Mouse (Mus musculus): ENCODE measurements around the gene Brms1. TPM values are rescaled to one million over a fixed set of nuclear protein-coding genes. Genes with fewer than 3 reads are reported as not detected.

Brms1 gene
- polyA plus RNA-seq, 1 experiment from 2014 or later = 33.2 TPM

GRCm38 (mm10) chr19:5087884-5088728 is 47.0 kb downstream of the Brms1 start, which contains the start of gene Yif1a:
Yif1a (plus strand) TSS chr19:5088538.
- Histone ChIP-seq H3K4me3 (ENCODE audit: low read depth, low read length) (peak within 1 kb of the TSS; percentile 91), H3K27ac (ENCODE audit: low read depth, low read length) (peak within 1 kb of the TSS; percentile 95), H3K9me3 (ENCODE audit: control insufficient read depth) (no peaks in the 10 kb centered on the region), H3K27me3 (replicated peaks; ENCODE audit: control insufficient read depth, insufficient read depth, low read length) (peaks cover 29% of the 10 kb centered on the region), H3K36me3 (ENCODE audit: control insufficient read depth, insufficient read depth) (peaks cover 33% of the 10 kb centered on the region), H3K4me1 (replicated peaks; ENCODE audit: control insufficient read depth, insufficient read depth, low read length) (peaks cover 8% of the 10 kb centered on the region; the same call in 1 of the 2 replicates), H3K4me2 (replicated peaks; ENCODE audit: low read depth) (peak within 1 kb of the TSS; percentile 81), H3K9ac (ENCODE audit: low read depth, low read length) (peak within 1 kb of the TSS; percentile 78)
- under 1% methylated on average over 58 of the region's 58 CpGs for WGBS
- TF ChIP-seq CTCF (IDR thresholded peaks at IDR 0.05; ENCODE audit: low read depth) = peak; percentile 87
- ATAC-seq = peak; percentile 90

GRCm38 (mm10) chr19:5089324-5089723 is 48.2 kb downstream of the Brms1 start:
- H3K27me3 ChIP-seq (replicated peaks; ENCODE audit: control insufficient read depth, insufficient read depth, low read length) = peaks cover 21% of the 10 kb centered on the region
- H3K4me1 ChIP-seq (replicated peaks; ENCODE audit: control insufficient read depth, insufficient read depth, low read length) = peaks cover 8% of the 10 kb centered on the region; the same call in 1 of the 2 replicates
- TF ChIP-seq CTCF (IDR thresholded peaks at IDR 0.05; ENCODE audit: low read depth) = no peak
- peaks cover 39% of the 10 kb centered on the region for H3K36me3 ChIP-seq (ENCODE audit: control insufficient read depth, insufficient read depth)
- H3K4me3 ChIP-seq (ENCODE audit: low read depth, low read length) = peak overlapping the region; percentile 91
- peak overlapping the region; percentile 78 for H3K9ac ChIP-seq (ENCODE audit: low read depth, low read length)
- peak overlapping the region; percentile 81 for H3K4me2 ChIP-seq (replicated peaks; ENCODE audit: low read depth)
- H3K27ac ChIP-seq (ENCODE audit: low read depth, low read length) = peak overlapping the region; percentile 95; the same call in 1 of the 2 replicates
- H3K9me3 ChIP-seq (ENCODE audit: control insufficient read depth) = no peaks in the 10 kb centered on the region
- ATAC-seq = no peak
- 87% methylated on average over 4 of the region's 4 CpGs for WGBS

- Histone ChIP-seq H3K4me2 (replicated peaks; ENCODE audit: low read depth) (no peak overlapping the region), H3K27me3 (replicated peaks; ENCODE audit: control insufficient read depth, insufficient read depth, low read length) (no peaks in the 10 kb centered on the region), H3K9me3 (ENCODE audit: control insufficient read depth) (no peaks in the 10 kb centered on the region), H3K9ac (ENCODE audit: low read depth, low read length) (no peak overlapping the region), H3K4me3 (ENCODE audit: low read depth, low read length) (no peak overlapping the region), H3K27ac (ENCODE audit: low read depth, low read length) (no peak overlapping the region), H3K4me1 (replicated peaks; ENCODE audit: control insufficient read depth, insufficient read depth, low read length) (peaks cover 8% of the 10 kb centered on the region; the same call in 1 of the 2 replicates), H3K36me3 (ENCODE audit: control insufficient read depth, insufficient read depth) (peaks cover 39% of the 10 kb centered on the region)
- 92% methylated on average over 10 of the region's 10 CpGs for WGBS
- no peak for TF ChIP-seq CTCF (IDR thresholded peaks at IDR 0.05; ENCODE audit: low read depth)
- no peak for ATAC-seq
Observed at GRCm38 (mm10) chr19:5092083-5092482, 50.9 kb downstream of the Brms1 start.

GRCm38 (mm10) chr19:5093481-5094242 is 52.5 kb downstream of the Brms1 start:
- no peak overlapping the region for H3K27ac ChIP-seq (ENCODE audit: low read depth, low read length)
- no peak for ATAC-seq
- WGBS = 73% methylated on average over 12 of the region's 12 CpGs
- no peak overlapping the region for H3K4me2 ChIP-seq (replicated peaks; ENCODE audit: low read depth)
- TF ChIP-seq CTCF (IDR thresholded peaks at IDR 0.05; ENCODE audit: low read depth) = no peak
- H3K27me3 ChIP-seq (replicated peaks; ENCODE audit: control insufficient read depth, insufficient read depth, low read length) = 0 out of 2 replicates have a peak, but pooled peaks cover 3% of the 10 kb centered on the region
- H3K36me3 ChIP-seq (ENCODE audit: control insufficient read depth, insufficient read depth) = peaks cover 39% of the 10 kb centered on the region
- peaks cover 12% of the 10 kb centered on the region for H3K4me1 ChIP-seq (replicated peaks; ENCODE audit: control insufficient read depth, insufficient read depth, low read length)
- no peaks in the 10 kb centered on the region for H3K9me3 ChIP-seq (ENCODE audit: control insufficient read depth)
- H3K4me3 ChIP-seq (ENCODE audit: low read depth, low read length) = no peak overlapping the region
- no peak overlapping the region for H3K9ac ChIP-seq (ENCODE audit: low read depth, low read length)

- no peak overlapping the region for H3K27ac ChIP-seq (ENCODE audit: low read depth, low read length)
- H3K4me3 ChIP-seq (ENCODE audit: low read depth, low read length) = no peak overlapping the region
- peak; percentile 94 for TF ChIP-seq CTCF (IDR thresholded peaks at IDR 0.05; ENCODE audit: low read depth)
- WGBS = under 1% methylated on average over 21 of the region's 21 CpGs
- ATAC-seq = peak; percentile 33
- H3K9me3 ChIP-seq (ENCODE audit: control insufficient read depth) = no peaks in the 10 kb centered on the region
- 0 out of 2 replicates have a peak, but pooled peaks cover 3% of the 10 kb centered on the region for H3K27me3 ChIP-seq (replicated peaks; ENCODE audit: control insufficient read depth, insufficient read depth, low read length)
- H3K9ac ChIP-seq (ENCODE audit: low read depth, low read length) = no peak overlapping the region
- H3K4me2 ChIP-seq (replicated peaks; ENCODE audit: low read depth) = no peak overlapping the region
- peaks cover 41% of the 10 kb centered on the region for H3K36me3 ChIP-seq (ENCODE audit: control insufficient read depth, insufficient read depth)
- peaks cover 11% of the 10 kb centered on the region for H3K4me1 ChIP-seq (replicated peaks; ENCODE audit: control insufficient read depth, insufficient read depth, low read length)
Observed at GRCm38 (mm10) chr19:5094243-5094632, 53.1 kb downstream of the Brms1 start.

Data from intestine, postnatal 0 days (tissue).